Mouse (Mus musculus) cortical plate, adult 2 months (tissue): ENCODE measurements at regions not wholly inside any gene's neighbourhood (a gene's known extent, or its start where the extent isn't known, plus 50 kb on each side); places are given as distances from the start of the nearest gene placed in this dataset.

Experiments
- CTCF ChIP-seq: fragments of 200-500 bp; IDR thresholded peaks from 2 replicates; pipeline ENCODE4 v1.5.1; 2011; ENCODE audit warnings: mild to moderate bottlenecking, control low read depth, low read length; ENCODE audit not compliant: insufficient read depth; ENCODE audit errors: extremely low read depth
- POLR2A ChIP-seq: fragments of 200-500 bp; IDR thresholded peaks from 2 replicates; pipeline ENCODE4 v1.6.1; 2011; ENCODE audit warnings: mild to moderate bottlenecking, low read length, control low read depth; ENCODE audit not compliant: insufficient read depth; ENCODE audit errors: extremely low read depth

GRCm38 (mm10) chr2:117064126-117064525 lies 57.0 kb upstream of the Spred1 start:
- TF ChIP-seq CTCF (no peak), POLR2A (no peak)
